In genomic region chr11:88378686-88379339, GRCm38 (mm10) we compare ENCODE assay signal across 10 mouse cellular contexts.
A peak's percentile ranks its signal among the peaks of the same experiment; 100 is the strongest.
DNase-seq lines count a peak whose midpoint lies in the region; ATAC-seq and TF ChIP-seq lines count a peak whose summit lies in the region.
"Had no signal": no experiment of that assay in that cellular context is flagged by ENCODE, and none has a peak within 500 bp of the region (broad histone marks: within the 10 kb centered on the region; RNA-seq: fewer than 3 reads in every experiment).

No protein-coding gene starts in this region.

- peaks cover 12% of the 10 kb centered on the region for H3K4me1 ChIP-seq in intestine, embryonic 14.5 days (replicated peaks; ENCODE audit: control insufficient read depth, insufficient read depth, low read length)
- no peaks in the 10 kb centered on the region for H3K4me1 ChIP-seq in intestine, postnatal 0 days (replicated peaks; ENCODE audit: control insufficient read depth, insufficient read depth, low read length)
- H3K4me1 ChIP-seq in midbrain, embryonic 14.5 days (ENCODE audit: control insufficient read depth, insufficient read depth, low read length): peaks cover 48% of the 10 kb centered on the region

- no peak overlapping the region for H3K9ac ChIP-seq in intestine, embryonic 14.5 days (ENCODE audit: low read length)
- no peak overlapping the region for H3K9ac ChIP-seq in intestine, postnatal 0 days (ENCODE audit: low read depth, low read length)
- no peak overlapping the region for H3K9ac ChIP-seq in midbrain, embryonic 14.5 days (replicated peaks; ENCODE audit: low read length)

- no peak overlapping the region for H3K4me2 ChIP-seq in intestine, embryonic 14.5 days (ENCODE audit: low read length)
- no peak overlapping the region for H3K4me2 ChIP-seq in intestine, postnatal 0 days (replicated peaks; ENCODE audit: low read depth)
- no peak overlapping the region for H3K4me2 ChIP-seq in midbrain, embryonic 14.5 days (ENCODE audit: low read length)

- no peak overlapping the region for H3K4me3 ChIP-seq in intestine, embryonic 14.5 days (ENCODE audit: low read depth, low read length)
- no peak overlapping the region for H3K4me3 ChIP-seq in intestine, postnatal 0 days (ENCODE audit: low read depth, low read length)
- no peak overlapping the region for H3K4me3 ChIP-seq in midbrain, embryonic 14.5 days (replicated peaks; ENCODE audit: low read depth, low read length)

- 0 out of 2 replicates have a peak, but pooled peaks cover 5% of the 10 kb centered on the region for H3K36me3 ChIP-seq in intestine, embryonic 14.5 days (ENCODE audit: control insufficient read depth, insufficient read depth, low read length)
- peaks cover 10% of the 10 kb centered on the region; the same call in 1 of the 2 replicates for H3K36me3 ChIP-seq in intestine, postnatal 0 days (ENCODE audit: control insufficient read depth, insufficient read depth)
- H3K36me3 ChIP-seq in midbrain, embryonic 14.5 days (ENCODE audit: control insufficient read depth, insufficient read depth, low read length): peaks cover 11% of the 10 kb centered on the region

- no peak for TF ChIP-seq POLR2A in brain, embryonic 14.5 days (IDR thresholded peaks at IDR 0.05; ENCODE audit: borderline replicate concordance, extremely low read depth, insufficient read depth, insufficient read length, poor library complexity, severe bottlenecking)

- H3K27me3 ChIP-seq in intestine, embryonic 14.5 days (replicated peaks; ENCODE audit: control insufficient read depth, insufficient read depth, low read length): no peaks in the 10 kb centered on the region
- H3K27me3 ChIP-seq in intestine, postnatal 0 days (replicated peaks; ENCODE audit: control insufficient read depth, insufficient read depth, low read length): no peaks in the 10 kb centered on the region
- H3K27me3 ChIP-seq in midbrain, embryonic 14.5 days (ENCODE audit: control insufficient read depth, insufficient read depth, low read length): no peaks in the 10 kb centered on the region

- no peak for DNase-seq in intestine, embryonic 14.5 days (ENCODE audit: low spot score)
- DNase-seq in brain, embryonic 14.5 days (ENCODE audit: low read depth): peak; percentile 73
- peak; percentile 42 for DNase-seq in heart, postnatal 4 days
- DNase-seq in midbrain, embryonic 14.5 days: peak; percentile 71
- DNase-seq in left cerebral cortex, postnatal 25 days (ENCODE audit: low spot score in 2 of 2): no peak
- DNase-seq in adrenal gland, adult (ENCODE audit: inconsistent age in 2 of 2, low spot score in 1 of 2): no peak
- DNase-seq: adrenal gland, adult 2 months; kidney, postnatal 25 days; right cerebral cortex, postnatal 4 days had no signal

- 0 out of 2 replicates have a peak, but pooled peaks have one; percentile 10 for ATAC-seq in intestine, embryonic 14.5 days (replicated peaks; ENCODE audit: low FRiP score, low TSS enrichment, low read depth)
- no peak for ATAC-seq in intestine, postnatal 0 days
- ATAC-seq in midbrain, embryonic 14.5 days (ENCODE audit: low FRiP score, low TSS enrichment): peak; percentile 55; the same call in 1 of the 2 replicates

- TF ChIP-seq CTCF in intestine, postnatal 0 days (IDR thresholded peaks at IDR 0.05; ENCODE audit: low read depth): no peak
- TF ChIP-seq CTCF in brain, embryonic 14.5 days (IDR thresholded peaks at IDR 0.05; ENCODE audit: borderline replicate concordance, extremely low read depth, insufficient read depth, insufficient read length): no peak

- H3K27ac ChIP-seq in intestine, embryonic 14.5 days (ENCODE audit: low read depth): no peak overlapping the region
- no peak overlapping the region for H3K27ac ChIP-seq in intestine, postnatal 0 days (ENCODE audit: low read depth, low read length)
- H3K27ac ChIP-seq in midbrain, embryonic 14.5 days (replicated peaks; ENCODE audit: low read depth, low read length): peak overlapping the region; percentile 71

- intact Hi-C loops in left cerebral cortex, postnatal 25 days (cut with DNase I): no loop called here

- H3K9me3 ChIP-seq in intestine, embryonic 14.5 days (ENCODE audit: control insufficient read depth, low read length): no peaks in the 10 kb centered on the region
- no peaks in the 10 kb centered on the region for H3K9me3 ChIP-seq in intestine, postnatal 0 days (ENCODE audit: control insufficient read depth)
- H3K9me3 ChIP-seq in midbrain, embryonic 14.5 days (ENCODE audit: control insufficient read depth, low read length): no peaks in the 10 kb centered on the region

- WGBS in intestine, embryonic 14.5 days: 53% methylated on average over 9 of the region's 9 CpGs
- WGBS in intestine, postnatal 0 days: 50% methylated on average over 9 of the region's 9 CpGs
- 11% methylated on average over 9 of the region's 9 CpGs for WGBS in midbrain, embryonic 14.5 days

Comparison
In these comparisons a context has a peak if more than half of its experiments do, and no peak if none do; other contexts are left out.
1. DNase-seq: peak in brain, embryonic 14.5 days (single experiment), heart, postnatal 4 days (single experiment) and midbrain, embryonic 14.5 days (single experiment); none in intestine, embryonic 14.5 days (single experiment), left cerebral cortex, postnatal 25 days (0 of 2) and adrenal gland, adult (0 of 2).